Mouse (Mus musculus): ENCODE measurements around the gene H2al1g.
"Not testable (repeated sequence)": the region's sequence is repeated elsewhere in the genome, so short reads cannot be mapped to it uniquely, and the experiment has no call there.

DNA sequence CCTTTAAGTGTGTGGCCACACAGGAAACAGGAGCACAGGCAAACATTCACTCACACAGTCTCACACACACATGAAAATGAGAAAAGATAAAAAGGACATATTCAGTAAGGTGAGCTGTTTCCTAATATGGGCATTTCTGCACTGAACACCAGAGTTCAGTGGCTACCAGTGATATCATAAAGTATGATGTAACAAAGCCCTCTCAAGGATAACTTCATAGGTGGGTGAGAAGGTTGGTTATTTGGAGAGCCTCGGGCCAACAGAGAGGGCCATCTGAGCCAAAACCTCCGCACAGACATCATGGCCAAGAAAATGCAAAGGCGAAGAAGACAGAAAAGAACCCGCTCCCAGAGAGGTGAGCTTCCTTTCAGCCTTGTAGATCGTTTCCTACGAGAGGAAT, 3.2 kb upstream of the H2al1g start, which contains the start of gene H2al1f:
- not testable (repeated sequence) for TF ChIP-seq CTCF (IDR thresholded peaks at IDR 0.05; ENCODE audit: low read depth, low read length); POLR2A (IDR thresholded peaks at IDR 0.05; ENCODE audit: borderline replicate concordance, low read depth, low read length)

All from bone marrow macrophage, adult 2 months (primary cell).